Mouse (Mus musculus): ENCODE measurements at regions not wholly inside any gene's neighbourhood (a gene's known extent, or its start where the extent isn't known, plus 50 kb on each side); places are given as distances from the start of the nearest gene placed in this dataset.

DNA sequence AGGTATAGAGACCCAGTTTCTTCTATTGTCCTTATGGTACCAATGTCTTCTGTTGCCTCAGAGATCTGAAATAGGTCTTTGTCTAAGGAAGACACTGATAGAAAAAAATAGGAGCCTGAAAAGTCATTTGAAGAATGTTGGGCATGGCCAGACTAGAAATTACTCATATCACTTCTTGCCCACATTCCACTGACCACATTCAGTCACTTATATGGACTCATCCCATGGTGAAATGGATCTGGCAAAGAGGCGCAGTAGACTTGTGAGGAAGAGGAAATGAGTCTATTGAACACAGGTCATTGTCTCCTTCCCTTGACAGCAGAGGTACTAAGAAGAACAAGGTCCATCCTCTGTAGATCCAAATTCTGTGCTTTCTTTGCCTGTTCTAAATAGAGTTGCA, 318.9 kb upstream of the A1bg start:
- no peak for DNase-seq (ENCODE audit: low read depth in 3 of 3, low spot score in 3 of 3)
- no peak overlapping the region for H3K27ac ChIP-seq
- H3K4me2 ChIP-seq (ENCODE audit: low read depth) = no peak overlapping the region
- H3K36me3 ChIP-seq (replicated peaks; ENCODE audit: control insufficient read depth, insufficient read depth, low read depth) = no peaks in the 10 kb centered on the region
- WGBS (ENCODE audit: insufficient replicate concordance) = 50% methylated on average over 1 of the region's 1 CpGs
- no peaks in the 10 kb centered on the region for H3K4me1 ChIP-seq (replicated peaks; ENCODE audit: control insufficient read depth in 2 of 2, insufficient read depth in 2 of 2, low read length in 1 of 2)
- H3K9ac ChIP-seq (replicated peaks) = no peak overlapping the region
- no peaks in the 10 kb centered on the region for H3K27me3 ChIP-seq (ENCODE audit: control insufficient read depth, insufficient read depth, low read length)
- no peak for ATAC-seq (ENCODE audit: insufficient read depth)
- no peak overlapping the region for H3K4me3 ChIP-seq (ENCODE audit: insufficient read depth in 1 of 2, low read depth in 2 of 2, low read length in 2 of 2)
- TF ChIP-seq CTCF (IDR thresholded peaks at IDR 0.05; ENCODE audit: low read depth) = no peak
- TF ChIP-seq EP300 (IDR thresholded peaks at IDR 0.05; ENCODE audit: low read depth) = no peak
- no peaks in the 10 kb centered on the region for H3K9me3 ChIP-seq (ENCODE audit: control insufficient read depth, low read length)

DNA sequence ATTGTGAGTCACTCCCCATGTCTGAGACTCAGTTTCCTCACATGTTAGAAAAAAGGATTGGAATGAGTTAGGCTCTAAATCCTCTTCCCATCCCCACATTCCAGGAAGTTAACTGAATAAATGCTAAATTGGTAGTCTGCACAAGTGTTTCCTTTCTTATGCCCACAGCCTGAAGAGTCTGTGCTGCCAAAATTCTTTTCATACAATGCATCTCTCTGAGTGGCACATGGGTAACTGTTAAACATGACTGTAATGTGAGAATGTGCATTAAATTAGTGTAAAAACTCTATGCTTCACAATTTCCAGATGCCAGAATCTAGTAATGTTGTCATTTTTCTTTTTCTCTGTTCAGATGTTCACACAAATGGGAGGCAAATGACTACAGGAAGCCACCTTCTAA, 317.5 kb upstream of the A1bg start:
- DNase-seq (ENCODE audit: low read depth in 3 of 3, low spot score in 3 of 3) (no peak), ATAC-seq (ENCODE audit: insufficient read depth) (no peak)
- no peak overlapping the region for H3K27ac ChIP-seq
- H3K4me3 ChIP-seq (ENCODE audit: insufficient read depth in 1 of 2, low read depth in 2 of 2, low read length in 2 of 2) = no peak overlapping the region
- H3K27me3 ChIP-seq (ENCODE audit: control insufficient read depth, insufficient read depth, low read length) = no peaks in the 10 kb centered on the region
- no peaks in the 10 kb centered on the region for H3K36me3 ChIP-seq (replicated peaks; ENCODE audit: control insufficient read depth, insufficient read depth, low read depth)
- no peak for TF ChIP-seq CTCF (IDR thresholded peaks at IDR 0.05; ENCODE audit: low read depth)
- TF ChIP-seq EP300 (IDR thresholded peaks at IDR 0.05; ENCODE audit: low read depth) = no peak
- H3K4me1 ChIP-seq (replicated peaks; ENCODE audit: control insufficient read depth in 2 of 2, insufficient read depth in 2 of 2, low read length in 1 of 2) = no peaks in the 10 kb centered on the region
- no peak overlapping the region for H3K4me2 ChIP-seq (ENCODE audit: low read depth)
- H3K9ac ChIP-seq (replicated peaks) = no peak overlapping the region
- H3K9me3 ChIP-seq (ENCODE audit: control insufficient read depth, low read length) = no peaks in the 10 kb centered on the region

GRCm38 (mm10) chr15:61239414-61239813, 316.6 kb upstream of the A1bg start:
- H3K27ac ChIP-seq = no peak overlapping the region
- H3K9me3 ChIP-seq (ENCODE audit: control insufficient read depth, low read length) = no peaks in the 10 kb centered on the region
- no peak overlapping the region for H3K4me3 ChIP-seq (ENCODE audit: insufficient read depth in 1 of 2, low read depth in 2 of 2, low read length in 2 of 2)
- TF ChIP-seq EP300 (IDR thresholded peaks at IDR 0.05; ENCODE audit: low read depth) = no peak
- TF ChIP-seq CTCF (IDR thresholded peaks at IDR 0.05; ENCODE audit: low read depth) = no peak
- WGBS (ENCODE audit: insufficient replicate concordance) = 70% methylated on average over 7 of the region's 7 CpGs
- no peaks in the 10 kb centered on the region for H3K27me3 ChIP-seq (ENCODE audit: control insufficient read depth, insufficient read depth, low read length)
- no peaks in the 10 kb centered on the region for H3K4me1 ChIP-seq (replicated peaks; ENCODE audit: control insufficient read depth in 2 of 2, insufficient read depth in 2 of 2, low read length in 1 of 2)
- H3K36me3 ChIP-seq (replicated peaks; ENCODE audit: control insufficient read depth, insufficient read depth, low read depth) = no peaks in the 10 kb centered on the region
- no peak overlapping the region for H3K9ac ChIP-seq (replicated peaks)
- H3K4me2 ChIP-seq (ENCODE audit: low read depth) = no peak overlapping the region
- ATAC-seq (ENCODE audit: insufficient read depth) (no peak), DNase-seq (ENCODE audit: low read depth in 3 of 3, low spot score in 3 of 3) (no peak)

- ATAC-seq (ENCODE audit: insufficient read depth) = no peak
- WGBS (ENCODE audit: insufficient replicate concordance) = 56% methylated on average over 10 of the region's 12 CpGs
These were observed 316.2 kb upstream of the A1bg start for GRCm38 (mm10) chr15:61238996-61239395.

GRCm38 (mm10) chr15:61229579-61229978, 306.8 kb upstream of the A1bg start:
- no peak overlapping the region for H3K27ac ChIP-seq
- ATAC-seq (ENCODE audit: insufficient read depth) (no peak), DNase-seq (ENCODE audit: low read depth in 3 of 3, low spot score in 3 of 3) (no peak)
- H3K9ac ChIP-seq (replicated peaks) = no peak overlapping the region
- H3K4me3 ChIP-seq (ENCODE audit: insufficient read depth in 1 of 2, low read depth in 2 of 2, low read length in 2 of 2) = no peak overlapping the region
- WGBS (ENCODE audit: insufficient replicate concordance) = 46% methylated on average over 3 of the region's 3 CpGs
- H3K4me1 ChIP-seq (replicated peaks; ENCODE audit: control insufficient read depth in 2 of 2, insufficient read depth in 2 of 2, low read length in 1 of 2) = no peaks in the 10 kb centered on the region
- no peak for TF ChIP-seq EP300 (IDR thresholded peaks at IDR 0.05; ENCODE audit: low read depth)
- TF ChIP-seq CTCF (IDR thresholded peaks at IDR 0.05; ENCODE audit: low read depth) = no peak
- H3K36me3 ChIP-seq (replicated peaks; ENCODE audit: control insufficient read depth, insufficient read depth, low read depth) = no peaks in the 10 kb centered on the region
- no peak overlapping the region for H3K4me2 ChIP-seq (ENCODE audit: low read depth)
- no peaks in the 10 kb centered on the region for H3K9me3 ChIP-seq (ENCODE audit: control insufficient read depth, low read length)
- no peaks in the 10 kb centered on the region for H3K27me3 ChIP-seq (ENCODE audit: control insufficient read depth, insufficient read depth, low read length)

More at GRCm38 (mm10) chr15:61238996-61239395, 316.2 kb upstream of the A1bg start:
- Histone ChIP-seq H3K27ac (no peak overlapping the region), H3K4me2 (ENCODE audit: low read depth) (no peak overlapping the region), H3K9me3 (ENCODE audit: control insufficient read depth, low read length) (no peaks in the 10 kb centered on the region), H3K27me3 (ENCODE audit: control insufficient read depth, insufficient read depth, low read length) (no peaks in the 10 kb centered on the region), H3K9ac (replicated peaks) (no peak overlapping the region), H3K36me3 (replicated peaks; ENCODE audit: control insufficient read depth, insufficient read depth, low read depth) (no peaks in the 10 kb centered on the region), H3K4me3 (ENCODE audit: insufficient read depth in 1 of 2, low read depth in 2 of 2, low read length in 2 of 2) (no peak overlapping the region), H3K4me1 (replicated peaks; ENCODE audit: control insufficient read depth in 2 of 2, insufficient read depth in 2 of 2, low read length in 1 of 2) (no peaks in the 10 kb centered on the region)
- no peak for DNase-seq (ENCODE audit: low read depth in 3 of 3, low spot score in 3 of 3)
- TF ChIP-seq CTCF (IDR thresholded peaks at IDR 0.05; ENCODE audit: low read depth) (no peak), EP300 (IDR thresholded peaks at IDR 0.05; ENCODE audit: low read depth) (no peak)
